Mouse (Mus musculus): ENCODE measurements at regions not wholly inside any gene's neighbourhood (a gene's known extent, or its start where the extent isn't known, plus 50 kb on each side); places are given as distances from the start of the nearest gene placed in this dataset.

GRCm38 (mm10) chr15:41332451-41332850 is 1198.3 kb downstream of the 9330182O14Rik start:
- TF ChIP-seq SIN3A (IDR thresholded peaks at IDR 0.05; ENCODE audit: low read length) (no peak), ZNF384 (IDR thresholded peaks at IDR 0.05; ENCODE audit: low read depth, low read length) (no peak)

Data from MEL (cell line).